Mouse (Mus musculus) ovary, postnatal 14 days (tissue): Measurements from ENCODE around the gene Lhfpl3.
"Not testable (repeated sequence)": the region's sequence is repeated elsewhere in the genome, so short reads cannot be mapped to it uniquely, and the experiment has no call there.

Experiments used
- DNase-seq: peaks from one replicate; pipeline ENCODE4 v3.0.0; 2022; ENCODE audit warnings: low spot score

Gene Lhfpl3

GRCm38 (mm10) chr5:22745885-22746532 lies at the start of gene Lhfpl3:
TSS of gene Lhfpl3 (plus strand) at chr5:22746059.
- DNase-seq: no peak

GRCm38 (mm10) chr5:22706271-22706670 lies 39.6 kb upstream of the Lhfpl3 start:
- DNase-seq: not testable (repeated sequence)

- no peak for DNase-seq
Measured at GRCm38 (mm10) chr5:22745529-22745884, 352 bp upstream of the Lhfpl3 start.

GRCm38 (mm10) chr5:22746533-22747021 lies 718 bp downstream of the Lhfpl3 start:
- no peak for DNase-seq

- DNase-seq: no peak
Measured at GRCm38 (mm10) chr5:22747305-22747704, 1.4 kb downstream of the Lhfpl3 start.

- DNase-seq: no peak
Measured at GRCm38 (mm10) chr5:22757261-22757660, 11.4 kb downstream of the Lhfpl3 start.

- DNase-seq: no peak
Measured at GRCm38 (mm10) chr5:22770726-22771125, 24.9 kb downstream of the Lhfpl3 start.

- no peak for DNase-seq
Measured at GRCm38 (mm10) chr5:22795361-22795760, 49.5 kb downstream of the Lhfpl3 start.

- no peak for DNase-seq
Measured at GRCm38 (mm10) chr5:22813426-22813825, 67.6 kb downstream of the Lhfpl3 start.

GRCm38 (mm10) chr5:22829822-22830450 lies 84.1 kb downstream of the Lhfpl3 start:
- no peak for DNase-seq

- DNase-seq: no peak
Measured at GRCm38 (mm10) chr5:22851572-22851971, 105.7 kb downstream of the Lhfpl3 start.

- no peak for DNase-seq
Measured at GRCm38 (mm10) chr5:22853503-22853902, 107.6 kb downstream of the Lhfpl3 start.

- DNase-seq: no peak
Measured at GRCm38 (mm10) chr5:22856480-22856879, 110.6 kb downstream of the Lhfpl3 start.

GRCm38 (mm10) chr5:22861399-22861798 lies 115.5 kb downstream of the Lhfpl3 start:
- DNase-seq: no peak

- DNase-seq: no peak
Measured at GRCm38 (mm10) chr5:22869031-22869430, 123.2 kb downstream of the Lhfpl3 start.

GRCm38 (mm10) chr5:22872417-22872816 lies 126.6 kb downstream of the Lhfpl3 start:
- DNase-seq: no peak

- DNase-seq: no peak
Measured at GRCm38 (mm10) chr5:22888345-22888744, 142.5 kb downstream of the Lhfpl3 start.

- no peak for DNase-seq
Measured at GRCm38 (mm10) chr5:22889481-22889880, 143.6 kb downstream of the Lhfpl3 start.

GRCm38 (mm10) chr5:22897228-22897627 lies 151.4 kb downstream of the Lhfpl3 start:
- DNase-seq: no peak

- DNase-seq: no peak
Measured at GRCm38 (mm10) chr5:22897656-22898289, 151.9 kb downstream of the Lhfpl3 start.

- no peak for DNase-seq
Measured at GRCm38 (mm10) chr5:22898593-22898992, 152.7 kb downstream of the Lhfpl3 start.

- DNase-seq: no peak
Measured at GRCm38 (mm10) chr5:22899913-22900312, 154.1 kb downstream of the Lhfpl3 start.

GRCm38 (mm10) chr5:22917197-22917596 lies 171.3 kb downstream of the Lhfpl3 start:
- DNase-seq: no peak
